Mouse (Mus musculus): ENCODE data around the gene B3galt6. TPM values are rescaled to one million over a fixed set of nuclear protein-coding genes. Genes with fewer than 3 reads are reported as not detected.
A peak's percentile ranks its signal among the peaks of the same experiment; 100 is the strongest.

Gene B3galt6
- polyA plus RNA-seq, 2 experiments: 2.8 to 3.7 TPM

DNA sequence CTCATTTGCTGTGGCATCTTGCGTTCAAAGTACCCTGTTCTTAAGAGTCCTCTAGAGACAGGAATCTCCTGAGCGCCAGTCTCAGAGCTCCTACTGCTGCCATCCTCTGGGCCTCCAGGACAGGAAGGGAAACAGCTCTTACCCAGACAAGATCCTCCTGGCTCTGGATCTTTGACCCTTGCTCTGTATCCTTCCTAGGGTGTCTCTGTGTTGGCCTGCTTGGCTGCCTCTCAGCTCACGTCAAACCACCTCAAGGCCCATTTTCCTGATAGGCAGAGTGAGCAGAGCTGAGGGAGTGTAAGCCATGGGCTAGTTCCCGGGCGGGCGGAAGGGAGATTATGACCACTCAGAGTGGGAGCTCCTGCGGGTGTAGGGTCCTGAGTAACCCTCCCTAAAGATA lies 29.3 kb downstream of the B3galt6 start:
- DNase-seq (ENCODE audit: low read depth in 3 of 3, low spot score in 3 of 3) (no peak), ATAC-seq (ENCODE audit: insufficient read depth) (peak; percentile 3)
- peaks cover 8% of the 10 kb centered on the region for H3K36me3 ChIP-seq (replicated peaks; ENCODE audit: control insufficient read depth, insufficient read depth, low read depth)
- peak overlapping the region; percentile 68 for H3K4me2 ChIP-seq (ENCODE audit: low read depth)
- H3K27me3 ChIP-seq (ENCODE audit: control insufficient read depth, insufficient read depth, low read length): no peaks in the 10 kb centered on the region
- peak overlapping the region; percentile 81 for H3K9ac ChIP-seq (replicated peaks)
- 36% methylated on average over 7 of the region's 7 CpGs for WGBS (ENCODE audit: insufficient replicate concordance)
- no peaks in the 10 kb centered on the region for H3K9me3 ChIP-seq (ENCODE audit: control insufficient read depth, low read length)
- peak overlapping the region; percentile 0 for H3K27ac ChIP-seq
- H3K4me1 ChIP-seq (replicated peaks; ENCODE audit: control insufficient read depth in 2 of 2, insufficient read depth in 2 of 2, low read length in 1 of 2): peaks cover 21 to 29% of the 10 kb centered on the region in 2 experiments
- TF ChIP-seq CTCF (IDR thresholded peaks at IDR 0.05; ENCODE audit: low read depth) (no peak), EP300 (IDR thresholded peaks at IDR 0.05; ENCODE audit: low read depth) (no peak)
- peak overlapping the region; percentile 54 to 68 for H3K4me3 ChIP-seq (ENCODE audit: insufficient read depth in 1 of 2, low read depth in 2 of 2, low read length in 2 of 2)

DNA sequence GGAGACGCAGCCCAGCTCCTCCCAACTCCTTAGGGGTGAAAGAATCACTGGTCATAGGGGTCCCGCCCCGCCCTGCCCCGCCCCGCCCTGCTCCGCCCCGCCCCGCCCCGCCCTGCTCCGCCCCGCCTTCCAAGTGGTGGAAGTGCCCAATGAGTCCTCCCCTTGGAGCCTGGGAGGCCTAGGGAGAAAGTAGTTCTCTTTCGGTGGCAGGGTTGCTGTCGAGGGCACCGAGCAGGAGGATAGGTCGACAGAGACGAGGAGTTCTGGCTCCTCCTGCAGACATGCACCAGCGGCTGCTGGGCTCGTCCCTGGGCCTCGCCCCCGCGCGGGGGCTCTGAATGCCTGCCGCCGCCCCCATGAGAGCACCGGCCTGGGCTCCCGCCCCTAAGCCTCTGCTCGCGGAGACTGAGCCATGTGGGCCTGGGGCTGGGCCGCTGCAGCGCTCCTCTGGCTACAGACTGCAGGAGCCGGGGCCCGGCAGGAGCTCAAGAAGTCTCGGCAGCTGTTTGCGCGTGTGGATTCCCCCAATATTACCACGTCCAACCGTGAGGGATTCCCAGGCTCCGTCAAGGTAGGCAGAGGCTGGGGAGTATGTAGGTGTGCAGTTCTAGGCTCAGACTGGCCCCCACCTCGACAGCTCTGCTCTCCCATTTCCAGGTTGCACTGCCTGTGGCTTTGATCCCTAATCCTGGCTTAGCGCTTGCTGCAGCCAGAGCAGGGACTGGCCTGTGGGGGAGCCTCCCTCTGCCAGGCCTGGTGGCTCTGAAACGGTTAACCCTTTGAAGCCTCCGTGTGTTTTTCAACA lies 30.1 kb downstream of the B3galt6 start, which contains the start of gene C1qtnf12:
Gene C1qtnf12, plus strand, starts transcription at position 152 of the 805 bp plus-strand sequence.
- peak within 1 kb of the TSS; percentile 1 for H3K27ac ChIP-seq
- no peaks in the 10 kb centered on the region for H3K27me3 ChIP-seq (ENCODE audit: control insufficient read depth, insufficient read depth, low read length)
- no peak for TF ChIP-seq EP300 (IDR thresholded peaks at IDR 0.05; ENCODE audit: low read depth)
- peak within 1 kb of the TSS; percentile 68 for H3K4me2 ChIP-seq (ENCODE audit: low read depth)
- WGBS (ENCODE audit: insufficient replicate concordance): under 1% methylated on average over 40 of the region's 42 CpGs
- peak; percentile 86 for ATAC-seq (ENCODE audit: insufficient read depth)
- H3K36me3 ChIP-seq (replicated peaks; ENCODE audit: control insufficient read depth, insufficient read depth, low read depth): peaks cover 15% of the 10 kb centered on the region
- peak in 1 of 3 experiments; percentile 63 for DNase-seq (ENCODE audit: low read depth in 3 of 3, low spot score in 3 of 3)
- peak within 1 kb of the TSS; percentile 81 for H3K9ac ChIP-seq (replicated peaks)
- peak within 1 kb of the TSS; percentile 54 to 68 for H3K4me3 ChIP-seq (ENCODE audit: insufficient read depth in 1 of 2, low read depth in 2 of 2, low read length in 2 of 2)
- H3K9me3 ChIP-seq (ENCODE audit: control insufficient read depth, low read length): no peaks in the 10 kb centered on the region
- peaks cover 21 to 26% of the 10 kb centered on the region in 2 experiments for H3K4me1 ChIP-seq (replicated peaks; ENCODE audit: control insufficient read depth in 2 of 2, insufficient read depth in 2 of 2, low read length in 1 of 2)

DNA sequence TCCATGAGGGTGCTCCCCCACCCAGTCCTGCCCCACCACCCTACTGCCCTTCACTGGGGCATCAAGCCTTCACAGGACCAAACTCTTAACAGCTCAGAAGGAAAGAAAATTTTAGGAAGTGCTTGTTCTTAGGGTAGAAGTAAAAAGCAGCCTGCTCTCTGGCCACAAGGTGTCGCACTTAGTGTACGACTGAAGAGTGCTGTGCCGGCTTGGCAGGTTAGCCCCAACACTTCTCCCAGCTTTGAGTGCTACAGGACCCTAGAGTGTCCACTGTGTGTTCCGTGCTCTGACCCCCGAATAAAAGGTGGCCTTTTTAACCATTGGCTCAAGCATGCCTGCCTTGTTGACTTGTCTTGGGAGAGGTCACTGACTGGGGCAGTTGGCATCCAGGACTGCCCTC lies 33.2 kb downstream of the B3galt6 start:
- H3K9me3 ChIP-seq (ENCODE audit: control insufficient read depth, low read length): no peaks in the 10 kb centered on the region
- H3K27me3 ChIP-seq (ENCODE audit: control insufficient read depth, insufficient read depth, low read length): no peaks in the 10 kb centered on the region
- WGBS (ENCODE audit: insufficient replicate concordance): 6% methylated on average over 5 of the region's 5 CpGs
- TF ChIP-seq CTCF (IDR thresholded peaks at IDR 0.05; ENCODE audit: low read depth) (peak; percentile 91), EP300 (IDR thresholded peaks at IDR 0.05; ENCODE audit: low read depth) (no peak)
- no peak overlapping the region for H3K27ac ChIP-seq
- peaks cover 31% of the 10 kb centered on the region for H3K36me3 ChIP-seq (replicated peaks; ENCODE audit: control insufficient read depth, insufficient read depth, low read depth)
- no peak for ATAC-seq (ENCODE audit: insufficient read depth)
- no peak overlapping the region for H3K9ac ChIP-seq (replicated peaks)
- DNase-seq (ENCODE audit: low read depth in 3 of 3, low spot score in 3 of 3): peak; percentile 61 to 69 (median 64)
- peaks cover 13 to 21% of the 10 kb centered on the region in 2 experiments for H3K4me1 ChIP-seq (replicated peaks; ENCODE audit: control insufficient read depth in 2 of 2, insufficient read depth in 2 of 2, low read length in 1 of 2)
- H3K4me2 ChIP-seq (ENCODE audit: low read depth): no peak overlapping the region
- H3K4me3 ChIP-seq (ENCODE audit: insufficient read depth in 1 of 2, low read depth in 2 of 2, low read length in 2 of 2): no peak overlapping the region

DNA sequence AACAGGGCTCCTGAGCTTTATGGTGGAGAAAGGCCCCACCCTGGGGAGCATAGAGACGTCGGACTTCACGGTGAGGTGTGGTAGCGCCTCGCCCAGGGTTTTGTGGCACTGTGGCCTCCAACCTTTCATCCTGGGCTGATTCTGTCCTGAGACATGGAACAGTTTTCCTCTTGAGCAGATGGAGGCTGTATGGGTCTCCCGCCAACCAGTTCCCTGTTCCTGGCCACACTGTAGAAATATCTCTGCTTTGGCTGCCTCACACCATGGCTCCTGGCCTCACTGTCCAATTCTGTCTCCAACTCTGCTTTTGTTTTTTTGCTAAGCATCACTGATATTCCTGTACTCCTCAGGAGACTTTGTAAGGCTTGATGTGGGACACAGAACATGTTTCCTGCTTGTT lies 37.0 kb downstream of the B3galt6 start:
- TF ChIP-seq EP300 (IDR thresholded peaks at IDR 0.05; ENCODE audit: low read depth) (no peak), CTCF (IDR thresholded peaks at IDR 0.05; ENCODE audit: low read depth) (no peak)
- H3K27ac ChIP-seq: no peak overlapping the region
- no peak overlapping the region for H3K9ac ChIP-seq (replicated peaks)
- no peak overlapping the region for H3K4me2 ChIP-seq (ENCODE audit: low read depth)
- DNase-seq (ENCODE audit: low read depth in 3 of 3, low spot score in 3 of 3): no peak
- no peak overlapping the region for H3K4me3 ChIP-seq (ENCODE audit: insufficient read depth in 1 of 2, low read depth in 2 of 2, low read length in 2 of 2)
- 81% methylated on average over 6 of the region's 6 CpGs for WGBS (ENCODE audit: insufficient replicate concordance)
- H3K9me3 ChIP-seq (ENCODE audit: control insufficient read depth, low read length): no peaks in the 10 kb centered on the region
- H3K36me3 ChIP-seq (replicated peaks; ENCODE audit: control insufficient read depth, insufficient read depth, low read depth): peaks cover 58% of the 10 kb centered on the region
- ATAC-seq (ENCODE audit: insufficient read depth): no peak
- H3K27me3 ChIP-seq (ENCODE audit: control insufficient read depth, insufficient read depth, low read length): no peaks in the 10 kb centered on the region
- H3K4me1 ChIP-seq (replicated peaks; ENCODE audit: control insufficient read depth in 2 of 2, insufficient read depth in 2 of 2, low read length in 1 of 2): no peaks in the 10 kb centered on the region

DNA sequence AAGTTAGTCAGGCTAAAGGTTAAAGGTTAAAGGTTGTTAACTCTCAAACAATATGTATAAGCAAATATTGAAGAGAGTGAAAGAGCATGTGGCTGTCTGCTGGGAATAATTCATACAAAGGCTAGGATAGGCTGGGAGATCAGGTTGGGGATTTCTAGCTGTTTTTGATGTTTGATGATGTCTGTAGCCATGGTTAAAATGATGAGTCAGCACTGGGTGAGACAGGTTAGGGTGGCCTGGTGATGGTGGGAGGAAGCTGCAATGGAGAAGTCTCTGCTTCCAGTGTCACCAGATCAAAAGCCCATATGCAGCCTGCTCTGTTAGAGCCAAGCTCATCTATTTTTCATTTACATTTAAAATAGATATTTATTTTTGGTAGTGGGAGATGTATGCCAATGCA lies 45.4 kb downstream of the B3galt6 start:
- Histone ChIP-seq H3K4me1 (replicated peaks; ENCODE audit: control insufficient read depth in 2 of 2, insufficient read depth in 2 of 2, low read length in 1 of 2) (peaks cover 15 to 22% of the 10 kb centered on the region in 2 experiments), H3K36me3 (replicated peaks; ENCODE audit: control insufficient read depth, insufficient read depth, low read depth) (peaks cover 39% of the 10 kb centered on the region), H3K4me2 (ENCODE audit: low read depth) (no peak overlapping the region), H3K9me3 (ENCODE audit: control insufficient read depth, low read length) (no peaks in the 10 kb centered on the region), H3K27ac (no peak overlapping the region), H3K9ac (replicated peaks) (no peak overlapping the region), H3K4me3 (ENCODE audit: insufficient read depth in 1 of 2, low read depth in 2 of 2, low read length in 2 of 2) (no peak overlapping the region), H3K27me3 (ENCODE audit: control insufficient read depth, insufficient read depth, low read length) (no peaks in the 10 kb centered on the region)
- TF ChIP-seq CTCF (IDR thresholded peaks at IDR 0.05; ENCODE audit: low read depth): no peak
- no peak for TF ChIP-seq EP300 (IDR thresholded peaks at IDR 0.05; ENCODE audit: low read depth)
- DNase-seq (ENCODE audit: low read depth in 3 of 3, low spot score in 3 of 3) (no peak), ATAC-seq (ENCODE audit: insufficient read depth) (no peak)
